Mouse (Mus musculus): ENCODE results near the gene Bcl2l11. TPM values are rescaled to one million over a fixed set of nuclear protein-coding genes. Genes with fewer than 3 reads are reported as not detected.
"Not testable (repeated sequence)": the region's sequence is repeated elsewhere in the genome, so short reads cannot be mapped to it uniquely, and the experiment has no call there.

The Bcl2l11 gene
- polyA plus RNA-seq, 1 experiment from 2014 or later = 8.8 TPM

- Histone ChIP-seq H3K36me3 (ENCODE audit: control insufficient read depth, insufficient read depth) (no peaks in the 10 kb centered on the region), H3K4me2 (ENCODE audit: low read length) (no peak overlapping the region), H3K27ac (ENCODE audit: low read length) (no peak overlapping the region), H3K27me3 (replicated peaks; ENCODE audit: control insufficient read depth, insufficient read depth, low read length) (no peaks in the 10 kb centered on the region), H3K9me3 (ENCODE audit: control insufficient read depth, low read length) (no peaks in the 10 kb centered on the region), H3K9ac (replicated peaks; ENCODE audit: low read depth, low read length) (no peak overlapping the region), H3K4me1 (replicated peaks; ENCODE audit: control insufficient read depth, insufficient read depth, low read length) (no peaks in the 10 kb centered on the region), H3K4me3 (replicated peaks; ENCODE audit: low read length) (no peak overlapping the region)
- 86% methylated on average over 8 of the region's 8 CpGs for WGBS
- no peak for ATAC-seq
These were observed 37.9 kb upstream of the Bcl2l11 start for GRCm38 (mm10) chr2:128087798-128088545.

GRCm38 (mm10) chr2:128090283-128090885 is 35.5 kb upstream of the Bcl2l11 start:
- H3K9ac ChIP-seq (replicated peaks; ENCODE audit: low read depth, low read length) = no peak overlapping the region
- H3K27me3 ChIP-seq (replicated peaks; ENCODE audit: control insufficient read depth, insufficient read depth, low read length) = no peaks in the 10 kb centered on the region
- no peak overlapping the region for H3K4me3 ChIP-seq (replicated peaks; ENCODE audit: low read length)
- H3K4me2 ChIP-seq (ENCODE audit: low read length) = no peak overlapping the region
- WGBS = 89% methylated on average over 6 of the region's 6 CpGs
- no peaks in the 10 kb centered on the region for H3K36me3 ChIP-seq (ENCODE audit: control insufficient read depth, insufficient read depth)
- no peak overlapping the region for H3K27ac ChIP-seq (ENCODE audit: low read length)
- no peaks in the 10 kb centered on the region for H3K4me1 ChIP-seq (replicated peaks; ENCODE audit: control insufficient read depth, insufficient read depth, low read length)
- no peaks in the 10 kb centered on the region for H3K9me3 ChIP-seq (ENCODE audit: control insufficient read depth, low read length)
- no peak for ATAC-seq

- H3K27me3 ChIP-seq (replicated peaks; ENCODE audit: control insufficient read depth, insufficient read depth, low read length) = no peaks in the 10 kb centered on the region
- no peak overlapping the region for H3K4me2 ChIP-seq (ENCODE audit: low read length)
- no peaks in the 10 kb centered on the region for H3K36me3 ChIP-seq (ENCODE audit: control insufficient read depth, insufficient read depth)
- no peak overlapping the region for H3K27ac ChIP-seq (ENCODE audit: low read length)
- H3K4me3 ChIP-seq (replicated peaks; ENCODE audit: low read length) = no peak overlapping the region
- H3K9me3 ChIP-seq (ENCODE audit: control insufficient read depth, low read length) = no peaks in the 10 kb centered on the region
- WGBS = 35% methylated on average over 11 of the region's 11 CpGs
- no peak overlapping the region for H3K9ac ChIP-seq (replicated peaks; ENCODE audit: low read depth, low read length)
- H3K4me1 ChIP-seq (replicated peaks; ENCODE audit: control insufficient read depth, insufficient read depth, low read length) = no peaks in the 10 kb centered on the region
- no peak for ATAC-seq
These were observed 34.1 kb upstream of the Bcl2l11 start for GRCm38 (mm10) chr2:128091431-128092369.

- no peaks in the 10 kb centered on the region for H3K27me3 ChIP-seq (replicated peaks; ENCODE audit: control insufficient read depth, insufficient read depth, low read length)
- no peaks in the 10 kb centered on the region for H3K4me1 ChIP-seq (replicated peaks; ENCODE audit: control insufficient read depth, insufficient read depth, low read length)
- no peak overlapping the region for H3K4me3 ChIP-seq (replicated peaks; ENCODE audit: low read length)
- no peak for ATAC-seq
- 75% methylated on average over 2 of the region's 2 CpGs for WGBS
- H3K9me3 ChIP-seq (ENCODE audit: control insufficient read depth, low read length) = no peaks in the 10 kb centered on the region
- no peak overlapping the region for H3K4me2 ChIP-seq (ENCODE audit: low read length)
- no peaks in the 10 kb centered on the region for H3K36me3 ChIP-seq (ENCODE audit: control insufficient read depth, insufficient read depth)
- no peak overlapping the region for H3K9ac ChIP-seq (replicated peaks; ENCODE audit: low read depth, low read length)
- no peak overlapping the region for H3K27ac ChIP-seq (ENCODE audit: low read length)
These were observed 33.4 kb upstream of the Bcl2l11 start for GRCm38 (mm10) chr2:128092451-128092850.

GRCm38 (mm10) chr2:128094196-128094595 is 31.6 kb upstream of the Bcl2l11 start:
- Histone ChIP-seq H3K9ac (replicated peaks; ENCODE audit: low read depth, low read length) (no peak overlapping the region), H3K27ac (ENCODE audit: low read length) (no peak overlapping the region), H3K9me3 (ENCODE audit: control insufficient read depth, low read length) (no peaks in the 10 kb centered on the region), H3K4me2 (ENCODE audit: low read length) (no peak overlapping the region), H3K27me3 (replicated peaks; ENCODE audit: control insufficient read depth, insufficient read depth, low read length) (no peaks in the 10 kb centered on the region), H3K36me3 (ENCODE audit: control insufficient read depth, insufficient read depth) (no peaks in the 10 kb centered on the region), H3K4me3 (replicated peaks; ENCODE audit: low read length) (no peak overlapping the region), H3K4me1 (replicated peaks; ENCODE audit: control insufficient read depth, insufficient read depth, low read length) (no peaks in the 10 kb centered on the region)
- WGBS = 87% methylated on average over 5 of the region's 5 CpGs
- no peak for ATAC-seq

GRCm38 (mm10) chr2:128094602-128095001 is 31.2 kb upstream of the Bcl2l11 start:
- H3K36me3 ChIP-seq (ENCODE audit: control insufficient read depth, insufficient read depth) = no peaks in the 10 kb centered on the region
- no peak for ATAC-seq
- H3K4me1 ChIP-seq (replicated peaks; ENCODE audit: control insufficient read depth, insufficient read depth, low read length) = no peaks in the 10 kb centered on the region
- H3K9ac ChIP-seq (replicated peaks; ENCODE audit: low read depth, low read length) = no peak overlapping the region
- no peak overlapping the region for H3K27ac ChIP-seq (ENCODE audit: low read length)
- H3K27me3 ChIP-seq (replicated peaks; ENCODE audit: control insufficient read depth, insufficient read depth, low read length) = no peaks in the 10 kb centered on the region
- no peaks in the 10 kb centered on the region for H3K9me3 ChIP-seq (ENCODE audit: control insufficient read depth, low read length)
- H3K4me2 ChIP-seq (ENCODE audit: low read length) = no peak overlapping the region
- WGBS = 87% methylated on average over 2 of the region's 2 CpGs
- H3K4me3 ChIP-seq (replicated peaks; ENCODE audit: low read length) = no peak overlapping the region

GRCm38 (mm10) chr2:128095270-128095669 is 30.6 kb upstream of the Bcl2l11 start:
- Histone ChIP-seq H3K4me1 (replicated peaks; ENCODE audit: control insufficient read depth, insufficient read depth, low read length) (no peaks in the 10 kb centered on the region), H3K27ac (ENCODE audit: low read length) (no peak overlapping the region), H3K4me3 (replicated peaks; ENCODE audit: low read length) (no peak overlapping the region), H3K9ac (replicated peaks; ENCODE audit: low read depth, low read length) (no peak overlapping the region), H3K27me3 (replicated peaks; ENCODE audit: control insufficient read depth, insufficient read depth, low read length) (no peaks in the 10 kb centered on the region), H3K36me3 (ENCODE audit: control insufficient read depth, insufficient read depth) (no peaks in the 10 kb centered on the region), H3K4me2 (ENCODE audit: low read length) (no peak overlapping the region), H3K9me3 (ENCODE audit: control insufficient read depth, low read length) (no peaks in the 10 kb centered on the region)
- 21% methylated on average over 1 of the region's 1 CpGs for WGBS
- ATAC-seq = no peak

GRCm38 (mm10) chr2:128096070-128096469 is 29.8 kb upstream of the Bcl2l11 start:
- Histone ChIP-seq H3K9ac (replicated peaks; ENCODE audit: low read depth, low read length) (no peak overlapping the region), H3K4me1 (replicated peaks; ENCODE audit: control insufficient read depth, insufficient read depth, low read length) (no peaks in the 10 kb centered on the region), H3K27me3 (replicated peaks; ENCODE audit: control insufficient read depth, insufficient read depth, low read length) (no peaks in the 10 kb centered on the region), H3K4me3 (replicated peaks; ENCODE audit: low read length) (no peak overlapping the region), H3K27ac (ENCODE audit: low read length) (no peak overlapping the region), H3K36me3 (ENCODE audit: control insufficient read depth, insufficient read depth) (no peaks in the 10 kb centered on the region), H3K9me3 (ENCODE audit: control insufficient read depth, low read length) (no peaks in the 10 kb centered on the region), H3K4me2 (ENCODE audit: low read length) (no peak overlapping the region)
- 78% methylated on average over 1 of the region's 1 CpGs for WGBS
- no peak for ATAC-seq

GRCm38 (mm10) chr2:128098118-128098517 is 27.7 kb upstream of the Bcl2l11 start:
- 85% methylated on average over 4 of the region's 5 CpGs for WGBS
- not testable (repeated sequence) for H3K9me3 ChIP-seq (ENCODE audit: control insufficient read depth, low read length); H3K4me3 ChIP-seq (replicated peaks; ENCODE audit: low read length); H3K27ac ChIP-seq (ENCODE audit: low read length); H3K4me1 ChIP-seq (replicated peaks; ENCODE audit: control insufficient read depth, insufficient read depth, low read length); H3K4me2 ChIP-seq (ENCODE audit: low read length); ATAC-seq; H3K27me3 ChIP-seq (replicated peaks; ENCODE audit: control insufficient read depth, insufficient read depth, low read length); H3K36me3 ChIP-seq (ENCODE audit: control insufficient read depth, insufficient read depth); H3K9ac ChIP-seq (replicated peaks; ENCODE audit: low read depth, low read length)
